Mouse (Mus musculus): ENCODE measurements around the gene Uhrf1bp1.

DNA sequence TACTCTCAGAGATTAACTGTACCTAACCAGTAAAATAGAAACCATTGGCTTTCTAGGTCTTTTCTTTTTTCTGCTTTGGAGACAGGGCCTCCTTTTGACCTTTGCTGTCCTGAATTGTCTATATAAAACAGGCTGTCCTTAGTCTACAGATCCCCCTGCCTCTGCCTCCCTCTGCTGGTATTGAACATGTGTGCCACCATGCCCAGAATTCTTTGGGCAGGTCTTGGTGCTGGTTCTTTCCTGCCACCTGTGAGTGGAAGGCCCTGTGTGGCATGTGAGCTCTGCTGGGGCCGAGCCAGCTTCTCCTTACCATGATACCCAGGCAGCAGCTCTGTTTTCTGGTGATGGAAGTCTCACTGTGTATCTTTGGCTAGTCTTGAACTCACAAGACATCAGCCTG lies 7.9 kb upstream of the Uhrf1bp1 start:
- no peak for TF ChIP-seq POLR2A (IDR thresholded peaks at IDR 0.05; ENCODE audit: borderline replicate concordance, extremely low read depth, insufficient read depth, insufficient read length, poor library complexity, severe bottlenecking)
- TF ChIP-seq CTCF (IDR thresholded peaks at IDR 0.05; ENCODE audit: borderline replicate concordance, extremely low read depth, insufficient read depth, insufficient read length), result no peak

Data from brain, embryonic 14.5 days (tissue).